Mouse (Mus musculus): ENCODE results near the gene Hnrnpc. TPM values are rescaled to one million over a fixed set of nuclear protein-coding genes. Genes with fewer than 3 reads are reported as not detected.

Hnrnpc gene
- 536 and 645 TPM in 2 replicates for polyA plus RNA-seq (2015; fragmentation: Nextera tagmentation; extraction: Ambion mirVana)

DNA sequence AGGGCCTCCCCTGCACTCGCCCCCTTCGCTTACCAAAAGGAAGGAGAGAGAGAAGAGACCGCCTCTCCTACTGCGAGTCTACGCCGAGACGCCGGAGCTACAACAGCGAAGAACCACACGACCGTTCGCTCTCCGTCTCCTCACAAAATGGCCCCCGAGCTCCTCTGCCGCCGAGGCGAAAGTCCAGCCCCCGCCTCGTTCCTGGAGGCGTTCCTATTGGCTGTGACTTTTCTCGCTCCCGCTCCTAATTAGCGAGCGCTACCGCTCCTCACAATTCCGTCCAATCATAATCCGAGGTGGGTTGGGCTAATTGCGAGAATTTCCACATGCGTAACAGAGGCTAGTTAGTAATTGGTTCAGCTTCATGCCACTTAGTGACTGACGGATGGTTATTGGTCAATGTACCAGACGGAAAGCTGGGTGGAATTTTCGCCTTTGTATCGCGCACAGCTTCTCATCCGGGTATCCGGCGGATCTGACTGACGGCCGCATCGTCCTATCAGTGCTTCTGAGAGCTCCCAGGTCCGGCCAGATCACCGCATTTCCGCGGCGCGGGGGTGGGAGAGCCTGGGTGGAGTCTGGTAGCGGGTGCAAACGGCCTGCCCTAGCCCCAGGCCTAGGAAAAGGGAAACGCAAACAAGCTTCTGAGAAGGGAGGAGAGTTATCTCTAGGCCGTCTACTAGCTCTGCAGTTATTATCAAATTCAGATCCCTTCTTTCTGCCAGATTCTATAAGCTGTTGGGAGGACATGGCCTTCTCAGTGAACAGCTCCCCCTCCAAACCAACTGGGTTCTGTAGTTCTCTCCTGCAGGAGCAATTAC, at the start of gene Hnrnpc:
Hnrnpc (minus strand) TSS at position 173 of the 821 bp plus-strand sequence.
- DNase-seq (ENCODE audit: low spot score), result peak; percentile 100

DNA sequence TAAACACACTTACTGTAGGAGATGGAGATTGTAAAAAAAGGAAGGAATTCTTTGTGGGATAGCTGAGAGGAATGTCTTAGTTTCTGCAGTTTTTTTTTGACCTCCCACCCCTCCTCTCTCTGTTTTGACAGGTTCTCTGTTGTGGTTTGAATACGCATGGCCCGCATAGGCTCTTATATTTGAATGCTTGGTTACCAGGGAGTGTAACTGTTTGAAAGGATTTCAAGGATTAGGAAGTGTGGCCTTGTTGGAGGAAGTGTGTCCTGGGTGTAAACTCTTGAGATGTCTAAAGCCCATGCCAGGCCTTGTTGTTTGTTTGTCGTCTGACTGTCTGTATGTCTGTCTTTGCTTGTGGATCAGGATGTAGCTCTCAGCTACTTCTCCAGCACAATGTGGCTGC, 48.8 kb upstream of the Hnrnpc start:
- DNase-seq (ENCODE audit: low spot score), result no peak

DNA sequence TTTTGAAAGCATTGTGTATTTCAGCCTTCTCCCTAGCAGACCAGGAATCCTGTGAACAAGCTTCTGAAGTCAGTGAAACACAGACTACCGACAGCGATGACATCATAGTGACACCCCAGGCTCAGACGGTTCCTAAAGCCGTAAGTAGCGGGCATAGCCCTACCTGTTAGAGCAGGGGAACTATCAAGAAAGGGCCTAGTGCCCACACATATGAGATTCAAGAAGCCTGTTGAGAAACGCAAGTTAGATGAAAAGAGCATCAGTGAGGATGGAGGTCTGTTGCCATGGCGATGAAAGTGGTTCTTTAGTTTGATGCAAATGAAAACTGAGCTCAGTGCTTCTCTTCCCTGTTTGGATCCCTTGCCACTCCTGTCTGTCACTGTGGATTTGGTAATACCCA, 48.4 kb upstream of the Hnrnpc start:
- no peak for DNase-seq (ENCODE audit: low spot score)

DNA sequence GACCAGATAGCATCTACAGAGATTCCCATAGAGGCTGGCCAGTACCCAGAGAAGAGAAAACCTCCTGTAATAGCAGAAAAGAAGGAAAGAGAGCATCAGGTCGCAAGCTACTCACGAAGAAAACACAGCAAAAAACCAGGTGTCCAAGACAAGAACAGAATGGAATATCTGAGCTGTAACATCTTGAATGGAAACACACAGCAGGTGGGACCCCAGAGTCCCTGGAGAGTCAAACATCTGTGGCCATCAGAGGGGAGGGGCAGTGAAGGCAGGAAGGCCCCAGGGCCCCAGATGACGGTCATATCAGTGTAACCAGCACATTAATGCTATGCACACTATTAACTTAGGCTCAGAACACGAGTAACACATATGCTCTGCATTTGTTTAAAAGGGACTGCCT, 46.1 kb upstream of the Hnrnpc start:
- DNase-seq (ENCODE audit: low spot score), result no peak

DNA sequence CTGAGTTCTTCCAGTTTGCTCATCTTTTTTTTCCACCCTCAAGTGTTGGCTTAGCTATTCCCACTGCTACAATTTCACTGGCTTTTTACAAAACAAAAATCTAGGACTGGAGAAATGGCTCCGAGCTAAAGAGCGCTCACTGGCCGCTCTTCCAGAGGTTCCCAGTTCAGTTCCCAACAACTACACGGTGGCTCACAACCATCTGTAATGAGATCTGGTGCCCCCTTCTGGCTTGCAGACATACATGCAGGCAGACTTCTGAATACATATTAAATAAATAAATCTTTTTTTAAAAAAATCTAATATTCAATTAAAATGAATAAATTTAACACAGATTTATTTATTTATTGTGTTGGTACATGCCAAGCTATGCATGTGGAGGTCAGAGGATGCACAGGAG, 42.7 kb upstream of the Hnrnpc start:
- DNase-seq (ENCODE audit: low spot score), result peak; percentile 43

DNA sequence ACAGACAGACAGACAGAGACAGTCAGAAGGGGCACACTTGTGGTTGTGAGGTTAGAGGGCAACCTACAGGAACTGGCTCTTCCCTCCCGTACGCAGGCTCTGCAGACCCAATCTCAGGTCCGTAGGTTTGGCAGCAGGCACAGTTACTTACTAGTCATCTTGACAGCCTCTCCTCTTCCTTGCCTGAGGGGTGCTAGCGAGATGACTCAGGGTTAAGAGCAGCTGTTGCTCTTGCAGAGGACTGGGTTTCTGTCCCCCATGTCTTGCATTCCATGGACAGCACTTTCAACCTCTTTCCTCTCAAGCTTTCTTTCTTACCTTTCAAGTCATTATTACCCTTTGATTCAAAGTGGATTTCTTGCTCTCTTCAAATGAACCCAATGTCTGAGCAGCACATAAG, 40.3 kb upstream of the Hnrnpc start:
- DNase-seq (ENCODE audit: low spot score), result peak; percentile 23

DNA sequence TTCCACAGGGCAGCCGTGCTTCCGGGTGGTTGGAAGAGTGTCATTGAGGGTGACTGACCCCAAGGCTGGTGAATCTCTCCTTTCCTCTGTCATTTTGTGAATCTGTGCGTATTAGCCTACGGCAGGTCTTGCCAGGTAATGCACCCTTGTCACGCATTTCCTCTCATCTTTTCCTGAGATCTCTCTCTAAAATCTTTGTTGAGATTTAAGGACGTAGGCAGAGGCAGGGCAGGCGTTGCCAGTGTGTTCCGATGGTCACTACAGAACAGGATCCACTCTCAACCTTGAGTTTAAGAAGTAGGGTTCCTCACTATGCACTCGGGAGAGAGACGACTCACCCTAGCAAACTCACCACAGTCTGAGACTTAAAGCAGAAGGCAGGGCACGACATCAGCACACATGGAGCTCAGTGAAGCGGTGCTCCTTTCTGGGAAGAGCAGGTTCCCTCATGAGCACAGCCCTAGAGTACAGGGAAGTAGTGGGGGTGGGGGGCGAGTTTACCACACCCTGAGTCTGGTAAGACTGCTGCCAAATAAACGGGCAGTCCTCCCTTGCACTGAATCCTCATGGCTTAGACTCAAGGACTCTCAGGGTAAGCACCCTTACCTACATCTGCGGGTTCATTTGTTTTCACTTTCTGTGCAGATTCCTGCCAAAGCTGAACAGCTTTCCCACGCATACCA, 37.8 kb upstream of the Hnrnpc start:
- no peak for DNase-seq (ENCODE audit: low spot score)

DNA sequence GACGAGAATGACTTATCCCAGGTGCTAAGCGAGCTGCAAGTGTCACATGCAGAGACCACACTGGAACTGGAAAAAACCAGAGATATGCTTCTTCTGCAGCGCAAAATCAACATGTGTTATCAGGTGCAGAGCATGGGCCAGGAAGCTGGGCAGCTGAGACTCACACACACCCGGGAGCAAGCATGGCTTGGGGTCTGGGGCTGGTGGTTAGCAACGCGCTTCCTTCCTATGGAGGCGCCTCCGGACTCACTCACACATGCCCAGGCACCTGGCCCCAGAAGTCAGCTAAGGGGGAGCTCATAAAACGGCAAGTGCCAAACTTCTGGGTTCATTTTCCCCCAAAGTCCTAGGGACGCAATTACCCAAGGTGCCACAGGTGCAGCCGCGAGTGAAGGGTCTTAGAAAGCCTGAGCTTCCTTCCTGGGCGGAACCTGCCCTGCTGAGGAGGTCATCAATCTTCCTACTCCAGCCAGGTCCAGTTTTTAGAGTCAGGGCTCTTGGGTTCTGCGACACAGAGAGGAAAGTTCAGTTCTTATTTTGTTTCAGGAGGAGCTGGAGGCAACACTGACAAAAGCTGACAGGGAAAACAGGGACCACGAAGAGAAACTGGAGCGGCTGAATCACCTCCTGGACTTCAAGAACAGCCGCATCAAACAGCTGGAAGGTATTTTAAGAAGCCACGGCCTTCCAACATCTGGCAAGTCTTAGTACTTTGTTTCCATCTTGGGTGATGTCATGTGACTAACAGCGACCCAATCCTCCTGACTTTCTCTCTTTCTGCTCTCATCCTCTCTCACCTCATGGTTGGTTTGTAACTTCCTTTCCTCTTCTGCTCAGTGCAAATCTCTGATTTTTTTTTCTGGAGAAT, 37.0 kb upstream of the Hnrnpc start:
- peak; percentile 60 for DNase-seq (ENCODE audit: low spot score)

DNA sequence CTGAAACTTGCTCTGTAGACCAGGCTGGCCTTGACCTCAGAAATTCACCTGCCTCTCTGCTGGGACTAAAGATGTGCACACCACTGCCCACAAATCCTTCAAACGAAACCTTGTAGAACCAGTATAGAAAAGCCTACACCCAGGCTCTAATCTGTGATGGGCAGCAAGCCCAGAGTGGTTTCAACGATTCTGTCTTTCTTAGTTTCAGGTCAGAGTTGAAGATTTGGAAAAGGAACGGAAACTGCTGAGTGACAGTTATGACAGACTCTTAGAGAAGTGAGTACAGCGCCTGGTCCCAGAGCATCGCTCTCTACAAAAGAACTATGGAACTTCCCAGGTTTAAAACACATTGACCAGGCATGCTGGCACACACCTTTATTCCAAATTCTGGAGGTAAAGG, 29.8 kb upstream of the Hnrnpc start:
- no peak for DNase-seq (ENCODE audit: low spot score)

DNA sequence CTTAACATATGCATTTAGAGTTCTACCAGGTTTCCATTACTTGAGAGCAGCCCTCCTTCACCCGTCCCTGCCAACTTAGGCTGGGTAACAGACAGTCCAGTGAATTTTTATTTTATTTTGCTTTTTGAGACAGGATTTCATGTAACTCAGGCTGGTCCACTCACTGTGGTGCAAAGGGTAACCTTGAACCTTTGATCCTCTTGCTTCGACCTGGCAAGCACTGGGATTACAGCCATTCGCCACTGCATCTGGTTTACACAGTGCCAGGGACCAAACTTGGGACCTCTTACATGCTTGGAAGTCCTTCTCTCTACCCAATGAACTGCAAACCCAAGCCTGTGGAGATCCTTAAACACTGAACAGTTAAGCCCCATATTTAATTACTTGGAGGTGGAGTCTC, 20.8 kb upstream of the Hnrnpc start:
- no peak for DNase-seq (ENCODE audit: low spot score)

DNA sequence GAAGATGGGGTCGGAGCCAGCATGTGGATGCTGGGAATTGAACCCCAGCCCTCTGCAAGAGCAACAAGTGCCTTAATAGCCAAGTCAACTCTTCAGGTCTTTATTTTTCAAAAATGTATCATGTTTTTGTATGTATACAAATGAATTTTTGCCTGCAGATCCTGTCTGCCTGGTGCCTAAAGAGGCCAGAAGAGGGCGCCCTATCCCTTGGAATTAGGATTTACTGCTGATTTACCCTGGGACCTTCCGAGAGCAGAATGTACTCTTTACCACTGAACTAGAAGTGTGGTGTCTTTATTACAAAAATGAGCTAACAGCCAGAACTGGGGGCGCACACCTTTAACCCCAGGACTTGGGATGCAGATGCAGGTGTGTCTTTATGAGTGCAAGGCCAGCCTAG, 20.1 kb upstream of the Hnrnpc start:
- peak; percentile 72 for DNase-seq (ENCODE audit: low spot score)

DNA sequence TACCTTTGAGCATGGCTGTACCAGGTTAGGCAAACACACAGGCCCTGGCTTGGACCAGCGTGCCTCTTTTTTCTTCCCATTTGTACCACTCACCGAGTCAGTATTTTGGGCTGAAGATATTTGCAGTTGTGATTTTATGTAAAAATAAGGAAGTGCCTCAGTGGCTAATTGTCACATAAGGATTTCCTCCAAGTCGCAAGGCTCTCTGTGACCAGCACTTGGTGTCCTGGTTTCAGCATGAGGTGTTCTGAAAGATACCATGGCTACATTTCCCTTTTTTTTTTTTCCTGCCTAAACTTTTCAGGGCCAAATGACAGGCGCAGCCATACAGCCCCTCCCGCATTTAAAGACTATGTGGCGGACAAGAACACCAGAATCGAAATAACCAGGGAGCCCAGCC, 16.3 kb upstream of the Hnrnpc start:
- DNase-seq (ENCODE audit: low spot score), result no peak

DNA sequence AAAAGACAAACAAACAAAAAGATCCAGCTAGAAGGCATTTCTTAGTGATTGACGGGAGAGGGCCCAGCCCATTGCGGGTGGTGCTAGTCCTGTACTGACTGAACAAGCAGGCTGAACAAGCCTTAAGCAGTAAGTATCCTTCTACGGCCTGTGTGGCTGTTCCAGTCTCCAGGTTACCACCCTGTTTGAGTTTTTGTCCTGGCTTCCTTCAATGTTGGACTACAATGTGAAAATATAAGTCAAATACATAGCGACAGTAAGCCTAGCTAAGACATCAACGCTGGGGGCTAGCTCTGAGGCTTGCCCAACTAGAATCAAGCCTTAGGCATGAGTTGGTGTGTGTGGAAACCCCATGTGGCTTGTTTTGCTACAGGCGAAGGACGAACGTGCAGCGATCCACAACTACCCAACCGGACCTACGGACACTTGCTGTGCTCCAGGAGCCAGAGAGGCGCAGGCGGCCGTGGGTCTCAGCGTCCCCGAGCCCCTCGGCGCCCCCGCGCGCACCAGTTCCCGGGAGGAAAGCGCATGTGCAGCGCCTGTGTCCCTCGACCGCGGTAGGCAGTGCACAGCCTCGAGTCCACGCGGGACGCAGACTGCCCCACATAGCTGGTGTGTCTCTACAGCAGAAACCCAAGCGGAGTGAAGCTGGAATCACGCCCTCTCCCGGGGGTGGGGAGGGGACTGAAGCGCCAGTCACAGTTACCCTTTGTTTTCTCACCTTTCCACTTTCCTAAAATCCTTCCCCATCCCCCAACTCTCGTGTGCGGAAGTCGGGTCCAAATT, 15.2 kb upstream of the Hnrnpc start:
- peak; percentile 55 for DNase-seq (ENCODE audit: low spot score)

DNA sequence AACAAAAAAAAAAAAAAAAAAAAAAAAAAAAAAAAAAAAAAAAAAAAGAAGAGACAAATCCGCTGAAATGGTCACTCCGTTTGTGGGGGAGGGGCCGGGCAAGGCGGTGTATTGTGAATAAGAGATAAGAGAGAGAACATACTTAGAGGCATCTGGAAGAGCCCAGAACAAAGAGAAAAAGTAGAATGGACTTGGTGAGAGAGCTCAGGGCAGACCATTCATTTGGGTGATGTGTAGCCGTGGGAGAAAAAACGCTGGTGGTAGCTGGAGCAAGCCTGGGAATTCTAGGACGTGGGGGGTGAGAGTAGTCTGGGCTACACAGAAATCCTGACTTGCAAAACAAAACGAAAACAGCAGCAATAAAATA, 14.6 kb upstream of the Hnrnpc start:
- no peak for DNase-seq (ENCODE audit: low spot score)

DNA sequence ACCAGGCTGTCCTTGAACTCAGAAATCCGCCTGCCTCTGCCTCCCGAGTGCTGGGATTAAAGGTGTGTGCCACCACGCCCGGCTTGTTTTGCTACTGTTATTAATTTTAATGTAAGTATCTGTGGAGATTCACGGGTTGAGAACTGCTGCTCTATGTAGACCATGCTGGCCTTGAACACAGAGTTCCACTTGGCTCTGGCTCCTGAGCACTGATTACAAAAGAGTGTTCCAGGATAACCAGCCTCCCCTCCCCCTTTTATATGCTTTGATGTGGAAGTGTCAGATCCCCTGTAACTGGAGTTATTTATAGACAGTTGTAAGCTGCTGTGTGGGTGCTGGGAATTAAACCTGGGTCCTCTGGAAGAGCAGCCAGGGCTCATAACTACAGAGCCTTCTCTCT, 13.4 kb upstream of the Hnrnpc start:
- no peak for DNase-seq (ENCODE audit: low spot score)

DNA sequence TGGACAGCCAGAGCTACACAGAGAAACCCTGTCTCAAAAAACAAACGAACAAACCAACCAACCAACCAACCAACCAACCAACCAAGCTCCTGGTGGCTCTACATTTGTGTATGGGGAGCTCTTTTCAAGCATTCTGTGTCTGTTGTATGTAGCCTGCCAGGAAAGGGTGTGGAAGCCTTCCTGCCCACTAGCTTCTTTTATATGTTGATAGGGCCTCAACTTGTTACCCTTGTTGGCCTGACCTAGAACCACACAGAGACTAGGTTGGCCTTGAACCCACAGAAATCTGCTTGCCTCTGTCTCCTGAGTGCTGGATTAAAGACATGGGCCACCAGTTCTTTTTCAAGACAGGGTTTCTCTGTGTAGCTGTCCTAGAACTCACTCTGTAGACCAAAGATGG, 10.3 kb upstream of the Hnrnpc start:
- DNase-seq (ENCODE audit: low spot score), result no peak

DNA sequence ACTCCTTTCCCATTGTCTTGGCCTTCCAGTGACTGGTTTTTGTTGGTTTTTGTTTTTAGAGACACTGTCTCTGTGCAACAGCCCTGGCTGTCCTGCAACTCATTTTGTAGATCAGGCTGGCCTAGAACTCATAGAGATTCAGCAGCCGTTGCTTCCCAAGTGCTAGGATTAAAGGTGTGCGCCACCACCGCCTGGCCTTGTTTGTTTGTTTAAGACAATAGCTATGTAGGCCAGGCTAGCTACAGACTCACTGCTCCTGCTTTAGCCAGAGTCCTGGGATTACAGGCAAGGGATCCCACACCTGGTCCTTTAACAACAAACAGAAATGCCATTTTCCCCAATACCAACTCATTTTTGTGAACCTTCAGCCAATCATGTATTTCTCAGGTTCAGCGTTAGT, 6.5 kb upstream of the Hnrnpc start, which contains the start of gene Rpgrip1:
Rpgrip1 (plus strand) TSS at position 359 of the 400 bp plus-strand sequence.
- DNase-seq (ENCODE audit: low spot score), result no peak

DNA sequence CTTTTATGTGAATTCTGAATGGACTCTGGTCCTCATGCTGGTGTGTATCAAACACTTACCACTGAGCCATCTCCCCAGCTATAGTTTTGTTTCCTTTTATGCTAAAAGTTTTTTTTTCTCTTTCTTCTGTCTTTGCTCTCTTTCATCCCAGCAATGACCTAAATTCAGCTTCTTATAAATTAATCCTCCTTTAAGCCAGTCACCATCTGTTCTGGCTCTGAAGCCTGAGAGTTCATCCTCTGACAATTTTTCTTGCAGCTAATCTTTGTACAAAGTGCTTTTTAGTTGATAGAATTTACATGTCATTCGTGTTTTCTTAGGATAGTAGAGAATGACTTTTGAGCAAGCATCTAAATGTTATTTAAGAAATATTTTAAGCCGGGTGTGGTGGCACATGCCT, 4.2 kb upstream of the Hnrnpc start:
- no peak for DNase-seq (ENCODE audit: low spot score)

DNA sequence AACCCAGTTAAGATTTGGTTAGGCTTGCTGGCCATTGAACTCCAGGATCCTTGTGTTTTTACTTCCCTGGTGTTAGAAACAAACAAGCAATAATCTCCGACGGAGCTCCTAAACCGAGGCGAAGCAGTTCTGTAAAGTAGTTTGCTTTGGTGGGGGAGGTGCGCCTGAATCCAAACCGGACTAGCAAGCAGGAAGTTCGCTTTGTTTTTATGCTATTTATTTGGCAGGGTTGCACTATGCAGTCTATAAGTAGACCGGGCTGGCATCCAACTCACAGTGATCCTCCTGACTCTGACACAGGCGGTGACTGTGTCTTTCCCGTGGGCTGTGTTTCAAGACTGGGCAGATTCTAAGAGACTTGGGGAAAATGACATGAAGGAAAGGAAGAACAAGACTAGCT, 2.9 kb upstream of the Hnrnpc start:
- DNase-seq (ENCODE audit: low spot score), result peak; percentile 24

DNA sequence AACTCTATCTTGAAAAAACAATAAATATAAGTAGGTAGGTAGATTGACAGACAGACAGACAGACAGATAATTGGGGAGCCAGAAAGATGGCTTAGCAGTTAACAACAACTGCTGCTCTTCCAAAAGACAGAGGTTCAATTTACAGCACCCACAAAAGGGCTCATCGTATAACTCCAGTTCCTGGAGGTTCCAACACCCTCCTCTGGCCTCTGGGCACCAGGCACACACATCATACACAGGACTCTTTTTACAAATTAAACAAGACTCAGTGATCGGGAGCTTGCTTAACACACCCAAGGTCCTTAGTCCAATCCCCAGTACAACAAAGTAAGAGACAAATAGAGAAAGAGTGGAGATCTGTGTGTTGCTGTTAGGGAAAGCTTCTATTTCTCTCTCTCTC, 1.5 kb upstream of the Hnrnpc start:
- DNase-seq (ENCODE audit: low spot score), result no peak

DNA sequence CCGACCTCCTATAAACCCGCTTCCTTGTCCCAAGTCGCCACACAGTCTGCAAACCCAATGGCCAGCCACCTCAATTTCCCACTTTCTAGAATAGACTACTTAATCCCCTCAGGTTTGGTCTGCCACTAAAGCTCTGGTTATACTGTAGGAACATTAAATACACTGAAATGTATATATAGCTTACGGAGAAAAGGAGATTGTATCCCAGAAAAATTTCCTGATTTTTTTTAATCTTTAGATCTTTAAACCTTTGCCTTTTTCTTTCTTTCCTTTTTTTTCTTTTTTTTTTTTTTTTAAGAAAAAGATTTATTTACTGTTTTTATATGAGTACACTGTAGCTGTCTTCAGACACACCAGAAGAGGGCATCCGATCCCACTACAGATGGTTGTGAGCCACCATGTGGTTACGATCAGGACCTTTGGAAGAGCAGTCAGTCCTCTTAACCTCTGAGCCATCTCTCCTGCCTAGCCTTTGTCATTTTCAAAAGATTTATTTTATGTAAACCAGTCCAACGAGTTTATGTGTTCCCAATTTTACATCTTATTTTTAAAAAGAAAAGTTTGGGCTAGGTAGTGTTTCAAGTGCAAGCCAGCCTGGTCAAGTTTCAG, 953 bp upstream of the Hnrnpc start:
- no peak for DNase-seq (ENCODE audit: low spot score)

All from thymus, postnatal 0 days (tissue).